Mouse (Mus musculus) testis, adult 2 months (tissue): ENCODE data around the gene Capn13.

Experiments
- CTCF ChIP-seq: fragments of 200-500 bp; IDR thresholded peaks from 2 replicates; pipeline ENCODE4 v1.5.1; 2012; ENCODE audit warnings: low read depth, mild to moderate bottlenecking, inconsistent platforms, low read length, moderate library complexity; ENCODE audit not compliant: control insufficient read depth, insufficient read depth, insufficient replicate concordance
- POLR2A ChIP-seq: fragments of 200-500 bp; IDR thresholded peaks from 2 replicates; pipeline ENCODE4 v1.6.1; 2012; ENCODE audit warnings: low read depth, mild to moderate bottlenecking, inconsistent platforms, low read length, moderate library complexity; ENCODE audit not compliant: control insufficient read depth

DNA sequence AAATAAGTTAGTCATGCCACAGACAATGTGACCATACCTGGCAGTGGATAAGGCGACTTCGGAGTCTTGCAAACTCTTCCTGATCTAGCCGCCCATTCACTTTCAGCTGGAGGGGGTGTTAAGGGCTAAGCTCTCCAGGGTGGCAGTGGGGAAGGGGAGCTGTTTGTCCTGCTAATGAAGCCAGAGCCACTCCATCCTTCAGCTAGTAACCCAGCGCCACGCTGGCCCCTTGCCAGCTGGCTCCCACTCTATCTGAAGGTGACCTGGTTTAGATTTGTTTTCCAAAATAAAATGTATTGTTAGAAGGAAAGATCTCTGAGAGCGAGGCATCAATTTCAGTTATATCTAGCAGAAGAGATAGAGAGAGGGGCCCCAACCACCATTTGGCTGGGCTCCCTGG lies 75.9 kb downstream of the Capn13 start:
- TF ChIP-seq POLR2A (no peak), CTCF (no peak)
